Mouse (Mus musculus) G1E-ER4 (cell line): ENCODE data around the gene Dus2. TPM values are rescaled to one million over a fixed set of nuclear protein-coding genes. Genes with fewer than 3 reads are reported as not detected.

Experiments used
- GATA1 ChIP-seq: IDR thresholded peaks from one replicate; pipeline ENCODE4 v1.8.0; 2012; ENCODE audit warnings: low read length, inconsistent platforms
- polyA plus RNA-seq: library from polyadenylated mRNA; stranded (reverse); fragments of >175 nt; gene quantifications from 2 replicates; pipeline ENCODE4 v1.2.3, GENCODE M21; 2012

Dus2 gene
- polyA plus RNA-seq, 1 experiment = 3.9 TPM

- no peak for TF ChIP-seq GATA1
These were observed 20.5 kb downstream of the Dus2 start, which contains the start of gene Ddx28 for GRCm38 (mm10) chr8:106011643-106011986. Gene Ddx28 (minus strand): TSS chr8:106011882.

GRCm38 (mm10) chr8:106016284-106016683 is 25.1 kb downstream of the Dus2 start:
- TF ChIP-seq GATA1 = peak; percentile 23

GRCm38 (mm10) chr8:106017130-106017529 is 26.0 kb downstream of the Dus2 start:
- no peak for TF ChIP-seq GATA1

GRCm38 (mm10) chr8:106018039-106018438 is 26.9 kb downstream of the Dus2 start:
- no peak for TF ChIP-seq GATA1

GRCm38 (mm10) chr8:106022483-106022882 is 31.3 kb downstream of the Dus2 start:
- no peak for TF ChIP-seq GATA1

- TF ChIP-seq GATA1 = no peak
These were observed 47.6 kb downstream of the Dus2 start for GRCm38 (mm10) chr8:106038721-106039120.

- TF ChIP-seq GATA1 = no peak
These were observed 48.5 kb downstream of the Dus2 start for GRCm38 (mm10) chr8:106039605-106040004.

GRCm38 (mm10) chr8:106040218-106040617 is 49.1 kb downstream of the Dus2 start:
- no peak for TF ChIP-seq GATA1

- no peak for TF ChIP-seq GATA1
These were observed 51.9 kb downstream of the Dus2 start for GRCm38 (mm10) chr8:106043055-106043454.

GRCm38 (mm10) chr8:106044151-106044550 is 53.0 kb downstream of the Dus2 start:
- no peak for TF ChIP-seq GATA1

GRCm38 (mm10) chr8:106046872-106047559 is 55.9 kb downstream of the Dus2 start:
- TF ChIP-seq GATA1 = no peak

GRCm38 (mm10) chr8:106047854-106048630 is 56.9 kb downstream of the Dus2 start:
- no peak for TF ChIP-seq GATA1

- TF ChIP-seq GATA1 = no peak
These were observed 58.7 kb downstream of the Dus2 start for GRCm38 (mm10) chr8:106049840-106050239.

GRCm38 (mm10) chr8:106051068-106051467 is 59.9 kb downstream of the Dus2 start:
- TF ChIP-seq GATA1 = no peak

- TF ChIP-seq GATA1 = no peak
These were observed 61.5 kb downstream of the Dus2 start for GRCm38 (mm10) chr8:106052510-106053089.

GRCm38 (mm10) chr8:106054190-106054811 is 63.2 kb downstream of the Dus2 start:
- TF ChIP-seq GATA1 = no peak
